Mouse (Mus musculus): ENCODE measurements around the gene Tmem45b.
"Not testable (repeated sequence)": the region's sequence is repeated elsewhere in the genome, so short reads cannot be mapped to it uniquely, and the experiment has no call there.

The Tmem45b gene

GRCm38 (mm10) chr9:31463692-31464474 lies at the start of gene Tmem45b:
Gene Tmem45b (minus strand): TSS chr9:31464462.
- DNase-seq: no peak

GRCm38 (mm10) chr9:31508189-31508588 lies 43.9 kb upstream of the Tmem45b start:
- DNase-seq: no peak

- not testable (repeated sequence) for DNase-seq
Observed at GRCm38 (mm10) chr9:31501221-31501620, 37.0 kb upstream of the Tmem45b start.

- DNase-seq: no peak
Observed at GRCm38 (mm10) chr9:31463190-31463589, 1.1 kb downstream of the Tmem45b start.

GRCm38 (mm10) chr9:31454356-31454755 lies 9.9 kb downstream of the Tmem45b start:
- no peak for DNase-seq

- no peak for DNase-seq
Observed at GRCm38 (mm10) chr9:31452166-31452565, 12.1 kb downstream of the Tmem45b start.

GRCm38 (mm10) chr9:31449145-31449772 lies 15.0 kb downstream of the Tmem45b start:
- DNase-seq: no peak

GRCm38 (mm10) chr9:31444236-31444635 lies 20.0 kb downstream of the Tmem45b start:
- DNase-seq: no peak

- no peak for DNase-seq
Observed at GRCm38 (mm10) chr9:31441487-31441886, 22.8 kb downstream of the Tmem45b start.

- no peak for DNase-seq
Observed at GRCm38 (mm10) chr9:31440366-31440765, 23.9 kb downstream of the Tmem45b start.

GRCm38 (mm10) chr9:31439341-31439740 lies 24.9 kb downstream of the Tmem45b start:
- no peak for DNase-seq

- no peak for DNase-seq
Observed at GRCm38 (mm10) chr9:31438834-31439233, 25.4 kb downstream of the Tmem45b start.

GRCm38 (mm10) chr9:31437861-31438260 lies 26.4 kb downstream of the Tmem45b start:
- no peak for DNase-seq

GRCm38 (mm10) chr9:31435415-31435814 lies 28.8 kb downstream of the Tmem45b start:
- DNase-seq: no peak

GRCm38 (mm10) chr9:31433431-31433830 lies 30.8 kb downstream of the Tmem45b start:
- DNase-seq: no peak

- DNase-seq: no peak
Observed at GRCm38 (mm10) chr9:31432336-31432975, 31.8 kb downstream of the Tmem45b start.

GRCm38 (mm10) chr9:31431751-31432150 lies 32.5 kb downstream of the Tmem45b start:
- DNase-seq: no peak

- DNase-seq: no peak
Observed at GRCm38 (mm10) chr9:31430011-31430410, 34.3 kb downstream of the Tmem45b start.

- DNase-seq: no peak
Observed at GRCm38 (mm10) chr9:31428971-31429370, 35.3 kb downstream of the Tmem45b start.

- no peak for DNase-seq
Observed at GRCm38 (mm10) chr9:31422143-31422542, 42.1 kb downstream of the Tmem45b start.

GRCm38 (mm10) chr9:31418821-31419220 lies 45.4 kb downstream of the Tmem45b start:
- no peak for DNase-seq

GRCm38 (mm10) chr9:31412165-31412564 lies 52.1 kb downstream of the Tmem45b start:
- DNase-seq: no peak

- DNase-seq: peak; percentile 20
Observed at GRCm38 (mm10) chr9:31405217-31405616, 59.0 kb downstream of the Tmem45b start.

GRCm38 (mm10) chr9:31404311-31404710 lies 60.0 kb downstream of the Tmem45b start:
- DNase-seq: no peak
